Mouse (Mus musculus) MEL (cell line): ENCODE data around the gene Fam81a.

Source experiments
- CTCF ChIP-seq, 3 experiments: IDR thresholded peaks in 2 of 3; conservative IDR thresholded peaks in 1 of 3; 2 replicates each; pipeline ENCODE4 v1.5.1; 2011 to 2012; ENCODE audit warnings: low read length in 3 of 3, low read depth in 2 of 3, mild to moderate bottlenecking in 2 of 3, improper control_type of control experiment in 1 of 3, inconsistent platforms in 1 of 3, mixed read lengths in 1 of 3, moderate library complexity in 1 of 3; ENCODE audit not compliant: control insufficient read depth in 1 of 3, insufficient read depth in 1 of 3, poor library complexity in 1 of 3, severe bottlenecking in 1 of 3
- EP300 ChIP-seq, 2 experiments: IDR thresholded peaks; 2 replicates each; pipeline ENCODE4 v1.6.1; 2011; ENCODE audit warnings: improper control_type of control experiment in 2 of 2, low read length in 2 of 2, low read depth in 1 of 2, mild to moderate bottlenecking in 1 of 2
- GATA1 ChIP-seq: IDR thresholded peaks from 2 replicates; pipeline ENCODE4 v1.6.1; 2011; ENCODE audit warnings: low read depth, low read length, improper control_type of control experiment
- POLR2A ChIP-seq, 2 experiments: IDR thresholded peaks; 2 replicates each; pipeline ENCODE4 v1.6.1; 2011 to 2012; ENCODE audit warnings: low read length in 2 of 2, mild to moderate bottlenecking in 2 of 2, control low read depth in 1 of 2, improper control_type of control experiment in 1 of 2, low read depth in 1 of 2, moderate library complexity in 1 of 2; ENCODE audit not compliant: control insufficient read depth in 1 of 2, insufficient read depth in 1 of 2, poor library complexity in 1 of 2
- POLR2AphosphoS2 ChIP-seq: IDR thresholded peaks from 2 replicates; pipeline ENCODE4 v1.6.1; 2011; ENCODE audit warnings: low read length, improper control_type of control experiment
- TAL1 ChIP-seq: IDR thresholded peaks from 2 replicates; pipeline ENCODE4 v1.6.1; 2012; ENCODE audit warnings: mild to moderate bottlenecking, inconsistent platforms, low read length, moderate library complexity, mixed read lengths
- ZMIZ1 ChIP-seq: IDR thresholded peaks from 2 replicates; pipeline ENCODE4 v1.6.1; 2012; ENCODE audit warnings: low read depth, mild to moderate bottlenecking, inconsistent platforms, low read length, improper control_type of control experiment, moderate library complexity
- ZNF384 ChIP-seq: IDR thresholded peaks from 2 replicates; pipeline ENCODE4 v1.6.1; 2012; ENCODE audit warnings: low read depth, mild to moderate bottlenecking, inconsistent platforms, low read length, improper control_type of control experiment

GRCm38 (mm10) chr9:70108151-70108550 lies 34.2 kb downstream of the Fam81a start:
- TF ChIP-seq CTCF (IDR thresholded peaks at IDR 0.05 in 2 of 3, conservative IDR thresholded peaks at IDR 0.05 in 1 of 3; ENCODE audit: control insufficient read depth in 1 of 3, insufficient read depth in 1 of 3, low read depth in 2 of 3, low read length in 3 of 3, poor library complexity in 1 of 3, severe bottlenecking in 1 of 3) (no peak), EP300 (IDR thresholded peaks at IDR 0.05; ENCODE audit: low read depth in 1 of 2, low read length in 2 of 2) (no peak), POLR2A (IDR thresholded peaks at IDR 0.05; ENCODE audit: control insufficient read depth in 1 of 2, insufficient read depth in 1 of 2, low read depth in 1 of 2, low read length in 2 of 2, poor library complexity in 1 of 2) (no peak), POLR2AphosphoS2 (no peak), TAL1 (no peak), GATA1 (no peak), ZMIZ1 (no peak), ZNF384 (no peak)
